In genomic region chr12:44574167-44574566, GRCm38 (mm10) we compare ENCODE assay signal across 26 mouse cellular contexts.
"Had no signal": no experiment of that assay in that cellular context is flagged by ENCODE, and none has a peak within 500 bp of the region (broad histone marks: within the 10 kb centered on the region; RNA-seq: fewer than 3 reads in every experiment).

No protein-coding gene starts in this region.

- H3K4me3 ChIP-seq: gastrocnemius, adult 2 months; heart, embryonic 10.5 days; heart, embryonic 12.5 days; hindbrain, embryonic 13.5 days; hindbrain, embryonic 15.5 days; kidney, embryonic 15.5 days; limb, embryonic 13.5 days; limb, embryonic 15.5 days; liver, embryonic 12.5 days had no signal

- DNase-seq: gastrocnemius, adult 2 months; gastrocnemius, postnatal 10 days; gastrocnemius, postnatal 25 days; heart, adult 18-20 months; heart, postnatal 14 days; heart, postnatal 36 days; kidney, adult 11 months; kidney, adult 2 months; kidney, adult 9 months; kidney, postnatal 14 days; kidney, postnatal 36 days; layer of hippocampus, adult 9-11 months; layer of hippocampus, postnatal 36 days; left cerebral cortex, postnatal 4 days had no signal

- H3K27ac ChIP-seq: gastrocnemius, adult 2 months; heart, embryonic 10.5 days; hindbrain, embryonic 13.5 days; hindbrain, embryonic 15.5 days; hindbrain, postnatal 0 days; kidney, embryonic 15.5 days; kidney, postnatal 0 days; limb, embryonic 13.5 days; limb, embryonic 15.5 days; liver, embryonic 12.5 days; liver, embryonic 14.5 days had no signal

- ATAC-seq: hindbrain, postnatal 0 days; intestine, embryonic 16.5 days; liver, embryonic 12.5 days had no signal
